Mouse (Mus musculus): Measurements from ENCODE around the gene Gm13178.

Gene Gm13178

GRCm38 (mm10) chr4:144721304-144721703 is at the start of gene Gm13178:
TSS of gene Gm13178 (minus strand) at chr4:144721404.
- DNase-seq (ENCODE audit: low read depth, low spot score): no peak

GRCm38 (mm10) chr4:144765722-144766121 is 44.5 kb upstream of the Gm13178 start:
- DNase-seq (ENCODE audit: low read depth, low spot score): no peak

GRCm38 (mm10) chr4:144749139-144749538 is 27.9 kb upstream of the Gm13178 start:
- no peak for DNase-seq (ENCODE audit: low read depth, low spot score)

- no peak for DNase-seq (ENCODE audit: low read depth, low spot score)
These were observed 1.5 kb downstream of the Gm13178 start for GRCm38 (mm10) chr4:144719691-144720090.

- DNase-seq (ENCODE audit: low read depth, low spot score): no peak
These were observed 2.9 kb downstream of the Gm13178 start for GRCm38 (mm10) chr4:144718288-144718687.

GRCm38 (mm10) chr4:144686268-144686667 is 34.9 kb downstream of the Gm13178 start, which contains the start of gene Gm436:
TSS of gene Gm436 (minus strand) at chr4:144686368.
- no peak for DNase-seq (ENCODE audit: low read depth, low spot score)

All from A20 (cell line).